Mouse (Mus musculus) cerebellum, postnatal 14 days (tissue): ENCODE measurements around the gene Fbxl12.
"Not testable (repeated sequence)": the region's sequence is repeated elsewhere in the genome, so short reads cannot be mapped to it uniquely, and the experiment has no call there.

Experiments
- DNase-seq, 2 experiments: peaks; one replicate each; pipeline ENCODE4 v3.0.0; 2021; ENCODE audit warnings: mixed read lengths in 2 of 2

Fbxl12 gene

GRCm38 (mm10) chr9:20651602-20652259 is 7.2 kb upstream of the Fbxl12 start, which contains the start of gene Pin1:
TSS of gene Pin1 (plus strand) at chr9:20652095.
- peak; percentile 97 to 98 for DNase-seq

- peak; percentile 36 to 40 for DNase-seq
These were observed 554 bp upstream of the Fbxl12 start for GRCm38 (mm10) chr9:20645121-20645520.

GRCm38 (mm10) chr9:20643781-20644180 is 786 bp downstream of the Fbxl12 start:
- peak in 1 of 2 experiments; percentile 6 for DNase-seq

- peak; percentile 67 to 81 for DNase-seq
These were observed 1.6 kb downstream of the Fbxl12 start for GRCm38 (mm10) chr9:20642896-20643466.

GRCm38 (mm10) chr9:20642101-20642895 is 2.3 kb downstream of the Fbxl12 start, which contains the start of gene Ubl5:
TSS of gene Ubl5 (plus strand) at chr9:20642878.
- peak; percentile 84 to 91 for DNase-seq

- no peak for DNase-seq
These were observed 3.1 kb downstream of the Fbxl12 start for GRCm38 (mm10) chr9:20641501-20641900.

- no peak for DNase-seq
These were observed 5.1 kb downstream of the Fbxl12 start for GRCm38 (mm10) chr9:20639486-20639885.

GRCm38 (mm10) chr9:20638552-20638951 is 6.0 kb downstream of the Fbxl12 start:
- DNase-seq: no peak

- no peak for DNase-seq
These were observed 7.8 kb downstream of the Fbxl12 start for GRCm38 (mm10) chr9:20636790-20637189.

- no peak for DNase-seq
These were observed 8.3 kb downstream of the Fbxl12 start for GRCm38 (mm10) chr9:20636256-20636655.

- not testable (repeated sequence) for DNase-seq
These were observed 8.9 kb downstream of the Fbxl12 start for GRCm38 (mm10) chr9:20635676-20636075.

- no peak for DNase-seq
These were observed 13.2 kb downstream of the Fbxl12 start for GRCm38 (mm10) chr9:20631332-20631731.

GRCm38 (mm10) chr9:20616685-20617084 is 27.9 kb downstream of the Fbxl12 start:
- DNase-seq: no peak

- no peak for DNase-seq
These were observed 32.6 kb downstream of the Fbxl12 start for GRCm38 (mm10) chr9:20611976-20612375.

- DNase-seq: no peak
These were observed 34.6 kb downstream of the Fbxl12 start for GRCm38 (mm10) chr9:20609831-20610464.

- peak; percentile 87 to 92 for DNase-seq
These were observed 37.2 kb downstream of the Fbxl12 start for GRCm38 (mm10) chr9:20607100-20607974.

- DNase-seq: no peak
These were observed 38.3 kb downstream of the Fbxl12 start for GRCm38 (mm10) chr9:20606269-20606668.

- DNase-seq: no peak
These were observed 43.3 kb downstream of the Fbxl12 start for GRCm38 (mm10) chr9:20601270-20601669.

- peak; percentile 99 for DNase-seq
These were observed 63.4 kb downstream of the Fbxl12 start, which contains the start of gene Zfp846 for GRCm38 (mm10) chr9:20581175-20581634. TSS of gene Zfp846 (plus strand) at chr9:20581291.

- DNase-seq: no peak
These were observed 68.0 kb downstream of the Fbxl12 start for GRCm38 (mm10) chr9:20576591-20576990.

- no peak for DNase-seq
These were observed 73.5 kb downstream of the Fbxl12 start for GRCm38 (mm10) chr9:20571060-20571459.
